Mouse (Mus musculus) bone marrow, adult 2 months (tissue): ENCODE data around the gene Pan3.

Experiments
- CTCF ChIP-seq: fragments of 200-500 bp; IDR thresholded peaks from 2 replicates; pipeline ENCODE4 v1.5.1; 2011; ENCODE audit warnings: low read length, control low read depth; ENCODE audit not compliant: control insufficient read depth, insufficient read depth
- POLR2A ChIP-seq: fragments of 200-500 bp; IDR thresholded peaks from 2 replicates; pipeline ENCODE4 v1.6.1; 2011; ENCODE audit warnings: low read depth, mild to moderate bottlenecking, control low read depth, low read length, borderline replicate concordance; ENCODE audit not compliant: control insufficient read depth

DNA sequence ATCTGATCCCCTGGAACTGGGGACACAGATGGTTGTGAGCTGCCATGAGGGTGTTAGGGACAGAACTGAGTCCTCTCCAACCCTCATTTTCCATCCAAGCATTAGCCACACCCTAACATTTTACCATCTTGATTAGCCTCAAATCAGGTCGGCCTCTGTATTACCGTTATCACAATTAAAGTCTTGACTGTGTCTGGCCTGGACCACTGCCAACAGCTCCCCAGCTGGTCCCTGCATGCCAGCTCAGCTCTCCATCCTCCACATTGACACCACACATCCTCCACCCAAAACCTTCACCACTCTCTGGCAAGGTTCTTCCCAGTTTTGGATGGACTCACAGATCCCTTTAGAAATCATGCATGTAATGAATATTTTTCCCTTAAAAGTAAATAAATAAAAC, 39.2 kb upstream of the Pan3 start:
- TF ChIP-seq POLR2A (no peak), CTCF (no peak)
